ENCODE assay signal across 10 mouse cellular contexts in the genomic region with DNA sequence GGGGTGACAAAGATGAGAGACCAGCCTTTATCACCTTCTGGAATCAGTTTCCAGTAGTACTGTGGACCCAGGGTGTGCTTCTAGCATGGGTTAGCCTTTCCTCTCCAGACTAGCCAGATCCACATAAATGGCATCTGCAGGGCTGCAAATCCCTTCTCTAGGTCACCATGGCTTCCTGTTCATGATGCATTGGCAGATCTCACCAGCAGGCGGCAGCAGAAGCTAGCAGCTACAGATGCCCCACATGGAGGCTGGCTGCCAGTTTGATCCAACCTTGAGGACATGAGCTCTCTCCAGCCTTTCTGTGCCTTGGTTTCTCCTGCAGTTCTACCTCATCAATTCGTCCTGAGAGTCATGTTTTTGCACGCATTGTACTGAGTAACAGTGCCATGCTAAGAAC. TPM values are rescaled to one million over a fixed set of nuclear protein-coding genes. Genes with fewer than 3 reads are reported as not detected.
A peak's percentile ranks its signal among the peaks of the same experiment; 100 is the strongest.
DNase-seq lines count a peak whose midpoint lies in the region; ATAC-seq and TF ChIP-seq lines count a peak whose summit lies in the region.
"Had no signal": no experiment of that assay in that cellular context is flagged by ENCODE, and none has a peak within 500 bp of the region (broad histone marks: within the 10 kb centered on the region; RNA-seq: fewer than 3 reads in every experiment).

No protein-coding gene starts in this region.

- H3K4me3 ChIP-seq in hindbrain, embryonic 14.5 days (replicated peaks; ENCODE audit: low read length), result no peak overlapping the region
- H3K4me3 ChIP-seq in hindbrain, embryonic 12.5 days, result no peak overlapping the region
- no peak overlapping the region for H3K4me3 ChIP-seq in limb, embryonic 11.5 days (ENCODE audit: low read depth, low read length)
- no peak overlapping the region for H3K4me3 ChIP-seq in olfactory bulb, adult 2 months (ENCODE audit: insufficient read depth, low read depth, low read length)
- H3K4me3 ChIP-seq: embryonic facial prominence, embryonic 12.5 days; neural tube, embryonic 12.5 days had no signal

- no peak for TF ChIP-seq POLR2A in olfactory bulb, adult 2 months (IDR thresholded peaks at IDR 0.05; ENCODE audit: insufficient read depth, low read depth, low read length)

- WGBS in hindbrain, embryonic 14.5 days, result 26% methylated on average over 3 of the region's 3 CpGs
- WGBS in hindbrain, embryonic 12.5 days, result 34% methylated on average over 3 of the region's 3 CpGs
- WGBS in limb, embryonic 11.5 days, result 31% methylated on average over 3 of the region's 3 CpGs
- WGBS in olfactory bulb, adult 2 months, result 42% methylated on average over 3 of the region's 3 CpGs

- no peaks in the 10 kb centered on the region for H3K4me1 ChIP-seq in hindbrain, embryonic 14.5 days (replicated peaks; ENCODE audit: control insufficient read depth, insufficient read depth, low read length)
- no peaks in the 10 kb centered on the region for H3K4me1 ChIP-seq in hindbrain, embryonic 12.5 days
- H3K4me1 ChIP-seq in limb, embryonic 11.5 days (ENCODE audit: control insufficient read depth, insufficient read depth, low read length), result no peaks in the 10 kb centered on the region
- no peaks in the 10 kb centered on the region for H3K4me1 ChIP-seq in olfactory bulb, adult 2 months (ENCODE audit: control insufficient read depth, insufficient read depth, low read length)
- H3K4me1 ChIP-seq: embryonic facial prominence, embryonic 12.5 days; neural tube, embryonic 12.5 days had no signal

- no peak overlapping the region for H3K9ac ChIP-seq in hindbrain, embryonic 14.5 days
- H3K9ac ChIP-seq in hindbrain, embryonic 12.5 days, result no peak overlapping the region
- H3K9ac ChIP-seq in limb, embryonic 11.5 days (ENCODE audit: low read length), result no peak overlapping the region
- H3K9ac ChIP-seq: embryonic facial prominence, embryonic 12.5 days; neural tube, embryonic 12.5 days had no signal

- H3K27ac ChIP-seq in hindbrain, embryonic 14.5 days, result no peak overlapping the region
- no peak overlapping the region for H3K27ac ChIP-seq in hindbrain, embryonic 12.5 days
- H3K27ac ChIP-seq in limb, embryonic 11.5 days (replicated peaks; ENCODE audit: low read depth, low read length), result no peak overlapping the region
- H3K27ac ChIP-seq in olfactory bulb, adult 2 months (ENCODE audit: insufficient read depth, low read depth, low read length), result no peak overlapping the region
- H3K27ac ChIP-seq: embryonic facial prominence, embryonic 12.5 days; neural tube, embryonic 12.5 days had no signal

- DNase-seq in hindbrain, embryonic 14.5 days (ENCODE audit: low spot score), result peak; percentile 74
- peak; percentile 46 for DNase-seq in c-Kit-positive CD71-positive TER-119-negative erythroid progenitor cells, embryonic 14.5 days (ENCODE audit: low read depth)
- DNase-seq in frontal cortex, adult 2 months (ENCODE audit: extremely low spot score in 1 of 2, low spot score in 1 of 2), result peak; percentile 46 to 89
- DNase-seq in kidney, adult 9 months, result peak; percentile 83
- peak; percentile 86 for DNase-seq in limb, embryonic 11.5 days (ENCODE audit: low spot score)
- DNase-seq in thymus, postnatal 0 days (ENCODE audit: low spot score), result peak; percentile 59

- no peaks in the 10 kb centered on the region for H3K36me3 ChIP-seq in hindbrain, embryonic 14.5 days (replicated peaks; ENCODE audit: control insufficient read depth, insufficient read depth)
- no peaks in the 10 kb centered on the region for H3K36me3 ChIP-seq in hindbrain, embryonic 12.5 days
- H3K36me3 ChIP-seq in limb, embryonic 11.5 days (ENCODE audit: control insufficient read depth, insufficient read depth, low read length), result no peaks in the 10 kb centered on the region
- H3K36me3 ChIP-seq: embryonic facial prominence, embryonic 12.5 days; neural tube, embryonic 12.5 days had no signal

- no peaks in the 10 kb centered on the region for H3K27me3 ChIP-seq in hindbrain, embryonic 14.5 days (ENCODE audit: control insufficient read depth, insufficient read depth, low read length)
- H3K27me3 ChIP-seq in hindbrain, embryonic 12.5 days, result no peaks in the 10 kb centered on the region
- no peaks in the 10 kb centered on the region for H3K27me3 ChIP-seq in limb, embryonic 11.5 days (ENCODE audit: control insufficient read depth, insufficient read depth, low read length)
- H3K27me3 ChIP-seq: embryonic facial prominence, embryonic 12.5 days; neural tube, embryonic 12.5 days had no signal

- TF ChIP-seq CTCF in olfactory bulb, adult 2 months (IDR thresholded peaks at IDR 0.05; ENCODE audit: insufficient read depth, low read depth, low read length), result peak; percentile 50; the same call in 1 of the 2 replicates

- ATAC-seq in hindbrain, embryonic 14.5 days (ENCODE audit: low FRiP score), result no peak
- no peak for ATAC-seq in hindbrain, embryonic 12.5 days (ENCODE audit: low FRiP score)
- ATAC-seq in limb, embryonic 11.5 days (ENCODE audit: insufficient number of reproducible peaks, low FRiP score, low TSS enrichment, low read depth), result no peak

- H3K9me3 ChIP-seq in hindbrain, embryonic 14.5 days (ENCODE audit: control insufficient read depth, low read length), result no peaks in the 10 kb centered on the region
- H3K9me3 ChIP-seq in hindbrain, embryonic 12.5 days (replicated peaks), result no peaks in the 10 kb centered on the region
- no peaks in the 10 kb centered on the region for H3K9me3 ChIP-seq in limb, embryonic 11.5 days (ENCODE audit: control insufficient read depth, low read length)
- H3K9me3 ChIP-seq: embryonic facial prominence, embryonic 12.5 days; neural tube, embryonic 12.5 days had no signal

- no peak overlapping the region for H3K4me2 ChIP-seq in hindbrain, embryonic 14.5 days (replicated peaks)
- no peak overlapping the region for H3K4me2 ChIP-seq in hindbrain, embryonic 12.5 days (replicated peaks)
- H3K4me2 ChIP-seq in limb, embryonic 11.5 days (ENCODE audit: low read depth, severe bottlenecking), result no peak overlapping the region
- H3K4me2 ChIP-seq: embryonic facial prominence, embryonic 12.5 days; neural tube, embryonic 12.5 days had no signal

RNA-seq across cellular contexts. Expression of gene Rbp1, which starts 13.6 kb away (rescaled TPM):
- polyA plus RNA-seq in hindbrain, embryonic 14.5 days (2014; fragmentation: Nextera tagmentation; extraction: Ambion mirVana), result 57.7 and 77.1 TPM in 2 replicates
- 53.2 and 57.8 TPM in 2 replicates for polyA plus RNA-seq in hindbrain, embryonic 12.5 days (2016; fragmentation: Nextera tagmentation; extraction: Ambion mirVana)
- polyA plus RNA-seq in frontal cortex, adult 2 months (2012; rRNA removed), result 20.5 and 22.1 TPM in 2 replicates
- 29.5 and 30.4 TPM in 2 replicates for polyA plus RNA-seq in limb, embryonic 11.5 days (2014; fragmentation: Nextera tagmentation; extraction: Ambion mirVana)
- polyA plus RNA-seq in olfactory bulb, adult 2 months (2012; ENCODE audit: insufficient read depth, insufficient read length, low replicate concordance, missing spikeins), result not detected in 2 replicates
- 11.0 and 11.3 TPM in 2 replicates for polyA plus RNA-seq in thymus, postnatal 0 days (2015; fragmentation: Nextera tagmentation; extraction: Ambion mirVana)

Comparison
In these comparisons a context has a peak if more than half of its experiments do, and no peak if none do; other contexts are left out.
1. RNA of gene Rbp1, which starts 13.6 kb away (polyA plus RNA-seq): 57.7 to 77.1 TPM in hindbrain, embryonic 14.5 days, 53.2 to 57.8 TPM in hindbrain, embryonic 12.5 days, 29.5 to 30.4 TPM in limb, embryonic 11.5 days, 20.5 to 22.1 TPM in frontal cortex, adult 2 months and 11.0 to 11.3 TPM in thymus, postnatal 0 days; not detected in olfactory bulb, adult 2 months; every median in the first group is over 10 times any median in the second.
2. Peak in every context shown above with its lines, with median percentiles within 50 percentile points of each other: DNase-seq.